Mouse (Mus musculus): ENCODE results near the gene Lyl1. TPM values are rescaled to one million over a fixed set of nuclear protein-coding genes. Genes with fewer than 3 reads are reported as not detected.

The Lyl1 gene
- polyA plus RNA-seq, 1 experiment from 2014 or later: 3.9 TPM

DNA sequence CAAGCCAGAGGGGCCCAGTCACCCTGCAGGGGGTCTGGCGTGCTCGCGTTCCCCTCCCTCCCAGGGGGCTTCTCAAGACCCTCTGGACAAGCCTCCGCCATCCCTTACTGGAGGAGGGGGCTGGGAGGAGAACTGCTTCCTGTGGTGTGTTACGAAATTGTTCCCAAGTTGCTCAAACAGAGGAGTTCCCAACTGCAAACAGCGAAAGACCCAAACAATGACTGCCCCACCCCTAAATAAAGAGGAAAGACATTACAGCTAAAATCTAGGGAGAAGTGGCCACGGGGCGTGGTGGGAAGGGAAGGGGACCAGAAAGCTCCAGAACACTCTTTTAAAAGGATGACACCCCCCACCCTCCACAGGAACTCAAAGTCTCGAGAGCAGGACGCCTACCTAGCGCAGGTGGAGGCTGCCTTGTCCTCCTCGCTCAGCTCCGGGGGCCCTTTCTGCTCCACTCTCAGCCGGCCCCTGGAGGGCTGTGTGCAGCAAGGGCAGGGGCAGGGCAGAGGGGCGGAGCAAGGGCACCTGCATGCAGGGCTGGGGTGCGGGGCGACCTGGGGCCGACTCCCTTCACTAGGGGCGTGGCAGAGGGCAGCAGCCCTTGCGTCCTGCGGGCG lies 6.1 kb downstream of the Lyl1 start:
- WGBS: 1% methylated on average over 22 of the region's 22 CpGs
- Histone ChIP-seq H3K9ac (peak overlapping the region; percentile 57), H3K4me2 (peak overlapping the region; percentile 39), H3K27me3 (peaks cover 75% of the 10 kb centered on the region), H3K27ac (peak overlapping the region; percentile 84), H3K4me1 (peaks cover 80% of the 10 kb centered on the region), H3K9me3 (no peaks in the 10 kb centered on the region), H3K36me3 (replicated peaks) (no peaks in the 10 kb centered on the region), H3K4me3 (replicated peaks) (peak overlapping the region; percentile 33)
- no peak for ATAC-seq (ENCODE audit: low FRiP score)

DNA sequence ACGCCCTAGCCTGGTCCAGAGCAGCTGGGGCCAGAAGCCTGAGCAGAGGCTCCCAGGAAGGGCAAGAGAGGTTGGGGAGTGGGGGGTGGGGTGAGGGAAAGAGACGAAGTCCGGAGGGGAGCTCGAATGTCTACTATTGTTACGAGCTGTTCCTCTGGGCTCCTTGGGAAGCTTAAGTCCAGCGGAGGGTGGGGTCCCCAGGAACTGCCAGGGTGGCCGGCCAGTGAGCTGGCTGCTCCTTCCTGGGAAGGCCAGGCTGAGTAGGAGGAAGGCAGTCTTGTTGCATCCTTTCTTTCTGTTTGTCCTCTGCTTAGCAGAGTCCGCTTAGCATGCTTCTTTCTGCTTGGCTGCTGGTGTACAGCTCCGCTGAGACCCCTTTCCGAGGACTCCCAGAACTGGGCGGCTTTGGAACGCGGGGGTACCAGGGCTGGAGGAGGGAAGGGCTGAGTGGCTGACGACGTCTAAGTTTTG lies 6.8 kb downstream of the Lyl1 start:
- Histone ChIP-seq H3K4me2 (peak overlapping the region; percentile 39), H3K36me3 (replicated peaks) (no peaks in the 10 kb centered on the region), H3K27ac (peak overlapping the region; percentile 84), H3K4me3 (replicated peaks) (0 out of 2 replicates have a peak overlapping the region, but pooled peaks have one; percentile 33), H3K9me3 (no peaks in the 10 kb centered on the region), H3K27me3 (peaks cover 67% of the 10 kb centered on the region), H3K4me1 (peaks cover 86% of the 10 kb centered on the region), H3K9ac (peak overlapping the region; percentile 57)
- WGBS: 4% methylated on average over 15 of the region's 15 CpGs
- ATAC-seq (ENCODE audit: low FRiP score): no peak

DNA sequence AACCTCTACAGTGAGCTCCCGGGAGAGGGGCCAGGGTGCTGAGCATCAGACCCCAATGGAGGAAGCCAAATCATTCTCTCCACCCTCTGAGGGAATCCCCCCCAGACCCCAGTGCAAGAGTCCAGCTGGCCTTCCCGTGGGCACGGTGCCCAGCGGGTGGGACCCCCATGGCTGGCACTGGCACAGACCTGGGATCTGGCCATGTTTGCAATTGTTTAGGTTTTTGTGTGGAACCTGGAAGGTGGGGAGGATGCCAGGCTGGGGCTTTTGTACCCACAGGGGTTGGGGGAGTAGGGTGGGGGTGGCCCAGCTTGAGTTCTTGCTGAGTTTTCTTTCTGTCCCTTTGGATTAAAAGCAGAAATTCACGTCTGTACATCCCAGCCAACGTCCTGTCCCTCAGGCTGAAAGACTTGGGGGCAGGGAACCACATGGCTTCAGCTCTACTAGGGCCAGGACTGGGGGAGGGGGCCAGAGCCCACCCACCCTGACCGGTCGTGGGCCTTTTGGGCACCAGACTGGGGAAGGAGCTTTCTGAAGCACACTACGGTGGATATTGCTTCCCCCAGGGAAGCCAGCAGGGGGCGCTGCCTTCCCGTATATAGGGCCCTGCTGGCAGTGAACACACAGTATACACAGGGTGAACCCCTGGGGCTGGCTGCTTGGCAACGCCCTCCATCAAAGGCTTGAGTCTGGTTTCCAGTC lies 7.7 kb downstream of the Lyl1 start:
- Histone ChIP-seq H3K9ac (0 out of 2 replicates have a peak overlapping the region, but pooled peaks have one; percentile 17), H3K9me3 (no peaks in the 10 kb centered on the region), H3K4me2 (peak overlapping the region; percentile 13; the same call in 1 of the 2 replicates), H3K27ac (peak overlapping the region; percentile 84), H3K4me1 (peaks cover 91% of the 10 kb centered on the region), H3K36me3 (replicated peaks) (no peaks in the 10 kb centered on the region), H3K27me3 (peaks cover 60% of the 10 kb centered on the region), H3K4me3 (replicated peaks) (no peak overlapping the region)
- WGBS: 8% methylated on average over 12 of the region's 12 CpGs
- ATAC-seq (ENCODE audit: low FRiP score): peak; percentile 73

- peaks cover 60% of the 10 kb centered on the region for H3K27me3 ChIP-seq
- ATAC-seq (ENCODE audit: low FRiP score): no peak
- peaks cover 92% of the 10 kb centered on the region for H3K4me1 ChIP-seq
- H3K9ac ChIP-seq: peak overlapping the region; percentile 12; the same call in 1 of the 2 replicates
- H3K9me3 ChIP-seq: no peaks in the 10 kb centered on the region
- 90% methylated on average over 1 of the region's 1 CpGs for WGBS
- H3K4me2 ChIP-seq: no peak overlapping the region
- no peak overlapping the region for H3K4me3 ChIP-seq (replicated peaks)
- H3K27ac ChIP-seq: peak overlapping the region; percentile 84
- no peaks in the 10 kb centered on the region for H3K36me3 ChIP-seq (replicated peaks)
Measured at GRCm38 (mm10) chr8:84709931-84710330, 8.7 kb downstream of the Lyl1 start.

- 40% methylated on average over 3 of the region's 3 CpGs for WGBS
- no peak overlapping the region for H3K4me3 ChIP-seq (replicated peaks)
- peaks cover 59% of the 10 kb centered on the region for H3K27me3 ChIP-seq
Measured at GRCm38 (mm10) chr8:84711312-84711711, 10.1 kb downstream of the Lyl1 start.

DNA sequence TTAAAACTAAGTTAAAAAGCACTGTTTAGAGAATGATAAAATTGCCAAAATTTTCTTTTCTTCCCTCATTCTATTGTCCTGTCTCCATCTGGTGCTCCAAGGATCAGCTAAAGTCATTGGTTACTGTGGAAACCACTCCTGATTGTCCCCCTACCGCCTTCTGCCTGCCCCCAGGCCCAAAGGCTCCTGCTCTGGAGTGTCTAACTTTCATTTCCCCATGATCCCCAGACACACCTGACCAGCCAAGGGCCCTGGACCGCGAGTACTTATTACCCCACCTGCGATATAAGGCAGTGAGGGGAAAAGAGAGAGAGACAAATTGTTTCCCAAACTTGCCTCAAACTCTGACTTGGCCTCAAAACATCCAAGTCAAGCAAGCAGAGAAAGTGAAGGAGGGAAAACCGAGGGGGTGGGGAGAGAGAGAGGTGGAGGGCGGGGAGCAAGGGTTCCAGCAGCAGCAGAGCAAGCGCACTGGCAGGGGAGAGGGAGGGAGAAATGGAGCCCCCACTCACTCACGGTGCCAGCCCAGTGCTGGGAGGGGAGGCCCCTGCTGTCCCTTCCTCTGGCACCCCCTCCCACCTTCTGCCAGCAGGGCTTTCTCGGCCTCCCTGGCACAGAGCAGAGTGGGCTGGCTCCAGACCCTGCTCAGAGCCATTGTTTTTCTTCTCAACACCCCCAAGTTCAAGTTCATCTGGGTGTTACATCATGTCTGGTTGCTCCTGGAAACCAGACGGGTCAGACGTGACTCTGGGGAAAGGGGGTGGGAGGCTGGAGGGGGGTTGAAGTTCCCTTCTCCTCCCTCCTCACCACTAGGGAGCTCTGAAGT lies 10.9 kb downstream of the Lyl1 start:
- Histone ChIP-seq H3K9ac (peak overlapping the region; percentile 39), H3K4me1 (peaks cover 90% of the 10 kb centered on the region), H3K27me3 (peaks cover 57% of the 10 kb centered on the region), H3K4me3 (replicated peaks) (no peak overlapping the region), H3K9me3 (no peaks in the 10 kb centered on the region), H3K27ac (peak overlapping the region; percentile 96), H3K36me3 (replicated peaks) (0 out of 2 replicates have a peak, but pooled peaks cover 1% of the 10 kb centered on the region), H3K4me2 (peak overlapping the region; percentile 15)
- peak; percentile 88 for ATAC-seq (ENCODE audit: low FRiP score)
- WGBS: 8% methylated on average over 11 of the region's 11 CpGs

More at GRCm38 (mm10) chr8:84711312-84711711, 10.1 kb downstream of the Lyl1 start:
- no peak for ATAC-seq (ENCODE audit: low FRiP score)
- peak overlapping the region; percentile 15; the same call in 1 of the 2 replicates for H3K4me2 ChIP-seq
- peak overlapping the region; percentile 96 for H3K27ac ChIP-seq
- H3K9me3 ChIP-seq: no peaks in the 10 kb centered on the region
- H3K36me3 ChIP-seq (replicated peaks): no peaks in the 10 kb centered on the region
- H3K4me1 ChIP-seq: peaks cover 93% of the 10 kb centered on the region
- peak overlapping the region; percentile 39; the same call in 1 of the 2 replicates for H3K9ac ChIP-seq

- 0 out of 2 replicates have a peak overlapping the region, but pooled peaks have one; percentile 38 for H3K9ac ChIP-seq
- peaks cover 84% of the 10 kb centered on the region for H3K4me1 ChIP-seq
- H3K36me3 ChIP-seq (replicated peaks): peaks cover 7% of the 10 kb centered on the region; the same call in 1 of the 2 replicates
- peak; percentile 48 for ATAC-seq (ENCODE audit: low FRiP score)
- H3K4me2 ChIP-seq: no peak overlapping the region
- H3K27ac ChIP-seq: peak overlapping the region; percentile 96
- H3K4me3 ChIP-seq (replicated peaks): no peak overlapping the region
- 4% methylated on average over 3 of the region's 3 CpGs for WGBS
- no peaks in the 10 kb centered on the region for H3K9me3 ChIP-seq
- peaks cover 57% of the 10 kb centered on the region for H3K27me3 ChIP-seq
Measured at GRCm38 (mm10) chr8:84712759-84713120, 11.5 kb downstream of the Lyl1 start.

- WGBS: 22% methylated on average over 4 of the region's 4 CpGs
- Histone ChIP-seq H3K27ac (peak overlapping the region; percentile 96), H3K27me3 (peaks cover 57% of the 10 kb centered on the region), H3K9me3 (no peaks in the 10 kb centered on the region), H3K9ac (peak overlapping the region; percentile 38; the same call in 1 of the 2 replicates), H3K36me3 (replicated peaks) (peaks cover 11% of the 10 kb centered on the region; the same call in 1 of the 2 replicates), H3K4me1 (peaks cover 77% of the 10 kb centered on the region), H3K4me2 (0 out of 2 replicates have a peak overlapping the region, but pooled peaks have one; percentile 15), H3K4me3 (replicated peaks) (no peak overlapping the region)
- ATAC-seq (ENCODE audit: low FRiP score): no peak
Measured at GRCm38 (mm10) chr8:84713381-84713780, 12.1 kb downstream of the Lyl1 start.

GRCm38 (mm10) chr8:84714161-84714560 lies 12.9 kb downstream of the Lyl1 start:
- Histone ChIP-seq H3K4me3 (replicated peaks) (no peak overlapping the region), H3K4me1 (peaks cover 70% of the 10 kb centered on the region), H3K27me3 (peaks cover 58% of the 10 kb centered on the region), H3K9me3 (no peaks in the 10 kb centered on the region), H3K36me3 (replicated peaks) (peaks cover 17% of the 10 kb centered on the region; the same call in 1 of the 2 replicates), H3K4me2 (no peak overlapping the region), H3K9ac (peak overlapping the region; percentile 38; the same call in 1 of the 2 replicates), H3K27ac (peak overlapping the region; percentile 96)
- no peak for ATAC-seq (ENCODE audit: low FRiP score)
- 52% methylated on average over 4 of the region's 4 CpGs for WGBS

- WGBS: 6% methylated on average over 27 of the region's 27 CpGs
- peaks cover 35% of the 10 kb centered on the region for H3K36me3 ChIP-seq (replicated peaks)
- peak overlapping the region; percentile 16; the same call in 1 of the 2 replicates for H3K4me3 ChIP-seq (replicated peaks)
- H3K9ac ChIP-seq: peak overlapping the region; percentile 21; the same call in 1 of the 2 replicates
- no peak for ATAC-seq (ENCODE audit: low FRiP score)
- H3K9me3 ChIP-seq: no peaks in the 10 kb centered on the region
- peaks cover 53% of the 10 kb centered on the region for H3K4me1 ChIP-seq
- H3K27me3 ChIP-seq: peaks cover 69% of the 10 kb centered on the region
- H3K27ac ChIP-seq: peak overlapping the region; percentile 33; the same call in 1 of the 2 replicates
- H3K4me2 ChIP-seq: peak overlapping the region; percentile 44
Measured at GRCm38 (mm10) chr8:84715893-84716468, 14.7 kb downstream of the Lyl1 start.

GRCm38 (mm10) chr8:84716790-84717189 lies 15.5 kb downstream of the Lyl1 start:
- peaks cover 62% of the 10 kb centered on the region for H3K27me3 ChIP-seq
- H3K27ac ChIP-seq: peak overlapping the region; percentile 19; the same call in 1 of the 2 replicates
- H3K9me3 ChIP-seq: no peaks in the 10 kb centered on the region
- H3K4me2 ChIP-seq: no peak overlapping the region
- ATAC-seq (ENCODE audit: low FRiP score): no peak
- H3K36me3 ChIP-seq (replicated peaks): peaks cover 42% of the 10 kb centered on the region
- no peak overlapping the region for H3K4me3 ChIP-seq (replicated peaks)
- peaks cover 45% of the 10 kb centered on the region for H3K4me1 ChIP-seq
- no peak overlapping the region for H3K9ac ChIP-seq
- 89% methylated on average over 11 of the region's 11 CpGs for WGBS
